Mouse (Mus musculus): ENCODE measurements around the gene Sept10. TPM values are rescaled to one million over a fixed set of nuclear protein-coding genes. Genes with fewer than 3 reads are reported as not detected.

Gene Sept10
- polyA plus RNA-seq, 1 experiment from 2014 or later = 52.2 TPM

DNA sequence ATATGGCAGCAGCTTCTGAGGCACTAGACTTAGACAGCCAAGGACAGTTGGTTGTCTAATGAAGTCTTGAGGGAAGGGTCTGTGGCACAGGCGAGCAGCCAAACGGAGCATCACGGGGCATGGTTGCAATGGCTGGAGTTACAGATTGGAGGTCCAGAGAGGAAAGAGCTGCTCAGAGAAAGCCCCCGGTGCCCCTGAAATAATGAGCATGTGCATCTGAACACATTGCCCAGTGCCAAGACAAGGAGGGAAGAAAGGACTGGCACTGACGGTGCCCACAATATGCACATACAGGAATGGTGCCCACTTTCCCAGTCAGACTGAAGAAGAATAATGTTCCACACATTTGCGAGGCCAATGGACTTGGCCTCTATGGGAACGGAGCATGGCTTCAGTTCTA, 129.7 kb downstream of the Sept10 start:
- H3K4me1 ChIP-seq = 0 out of 2 replicates have a peak, but pooled peaks cover 7% of the 10 kb centered on the region
- no peak overlapping the region for H3K4me2 ChIP-seq
- 92% methylated on average over 7 of the region's 7 CpGs for WGBS
- no peaks in the 10 kb centered on the region for H3K27me3 ChIP-seq
- no peak for ATAC-seq (replicated peaks; ENCODE audit: low FRiP score)
- no peak overlapping the region for H3K27ac ChIP-seq
- no peak overlapping the region for H3K4me3 ChIP-seq (replicated peaks)
- no peaks in the 10 kb centered on the region for H3K9me3 ChIP-seq (replicated peaks)
- H3K36me3 ChIP-seq = no peaks in the 10 kb centered on the region
- no peak overlapping the region for H3K9ac ChIP-seq

Other genes starting within 250 kb of the Sept10 start
- 10.8 and 12.1 TPM in 2 replicates for gene Sowahc, start 106 bp upstream of the Sept10 start, polyA plus RNA-seq (2015; fragmentation: Nextera tagmentation; extraction: Ambion mirVana)
- gene P4ha1, start 101.4 kb upstream of the Sept10 start, polyA plus RNA-seq (2015; fragmentation: Nextera tagmentation; extraction: Ambion mirVana) = 68.4 TPM in 2 replicates
- not detected in 2 replicates for gene Gm10273, start 173.8 kb upstream of the Sept10 start, polyA plus RNA-seq (2015; fragmentation: Nextera tagmentation; extraction: Ambion mirVana)
- 0.66 and 0.95 TPM in 2 replicates for gene Pla2g12b, start 181.8 kb upstream of the Sept10 start, polyA plus RNA-seq (2015; fragmentation: Nextera tagmentation; extraction: Ambion mirVana)
- 1.9 and 2.3 TPM in 2 replicates for gene Oit3, start 219.9 kb upstream of the Sept10 start, polyA plus RNA-seq (2015; fragmentation: Nextera tagmentation; extraction: Ambion mirVana)